Mouse (Mus musculus) ES-E14 (cell line): Measurements from ENCODE around the gene Itpr1. TPM values are rescaled to one million over a fixed set of nuclear protein-coding genes. Genes with fewer than 3 reads are reported as not detected.

Experiments used
- DNase-seq: peaks from one replicate; pipeline ENCODE4 v3.0.0-alpha.2; 2013; ENCODE audit warnings: low read depth, low spot score
- H3K27ac ChIP-seq: 2 replicates; pipeline ENCODE4 v1.5.1; 2012; ENCODE audit warnings: low read depth, mild to moderate bottlenecking, low read length, moderate library complexity, mixed read lengths; ENCODE audit not compliant: poor library complexity, insufficient read depth, severe bottlenecking
- H3K36me3 ChIP-seq: 2 replicates; pipeline ENCODE4 v1.6.1; 2012; ENCODE audit warnings: mild to moderate bottlenecking, low read length, moderate library complexity, mixed read lengths; ENCODE audit not compliant: control insufficient read depth, poor library complexity, insufficient read depth, severe bottlenecking
- H3K4me1 ChIP-seq, 2 experiments: fragments of 150-350 bp in 1 of 2; sonication (generic) in 1 of 2; 2 replicates each; pipeline ENCODE4 v1.6.1; 2012; ENCODE audit warnings: low read length in 2 of 2, mild to moderate bottlenecking in 1 of 2, mixed read lengths in 1 of 2; ENCODE audit not compliant: control insufficient read depth in 2 of 2, insufficient read depth in 2 of 2, poor library complexity in 1 of 2
- H3K4me3 ChIP-seq, 2 experiments: fragments of 150-350 bp in 1 of 2; sonication (generic) in 1 of 2; 2 replicates each; pipeline ENCODE4 v1.5.1; 2012; ENCODE audit warnings: low read length in 2 of 2, low read depth in 1 of 2, mild to moderate bottlenecking in 1 of 2, mixed read lengths in 1 of 2; ENCODE audit not compliant: insufficient read depth in 1 of 2, poor library complexity in 1 of 2, severe bottlenecking in 1 of 2
- H3K9ac ChIP-seq: 2 replicates; pipeline ENCODE4 v1.6.1; 2012; ENCODE audit warnings: low read depth, mild to moderate bottlenecking, low read length, mixed read lengths; ENCODE audit not compliant: poor library complexity, insufficient read depth, severe bottlenecking
- H3K9me3 ChIP-seq: fragments of 150-350 bp; sonication (generic); 2 replicates; pipeline ENCODE4 v1.6.1; 2012; ENCODE audit warnings: low read depth, mild to moderate bottlenecking, low read length; ENCODE audit not compliant: control insufficient read depth, insufficient read depth
- CHD2 ChIP-seq: IDR thresholded peaks from 2 replicates; pipeline ENCODE4 v1.6.1; 2014; ENCODE audit warnings: mild to moderate bottlenecking, low read depth, low read length, inconsistent platforms
- HCFC1 ChIP-seq: IDR thresholded peaks from 2 replicates; pipeline ENCODE4 v1.6.1; 2012; ENCODE audit warnings: low read length, inconsistent platforms, borderline replicate concordance; ENCODE audit not compliant: insufficient read depth
- MAFK ChIP-seq: IDR thresholded peaks from 2 replicates; pipeline ENCODE4 v1.6.1; 2014; ENCODE audit warnings: mild to moderate bottlenecking, low read depth, low read length, inconsistent platforms; ENCODE audit not compliant: insufficient read depth
- ZC3H11A ChIP-seq: IDR thresholded peaks from 2 replicates; pipeline ENCODE4 v1.6.1; 2012; ENCODE audit warnings: low read depth, mild to moderate bottlenecking, inconsistent platforms, low read length, borderline replicate concordance
- ZNF384 ChIP-seq: IDR thresholded peaks from 2 replicates; pipeline ENCODE4 v1.6.1; 2012; ENCODE audit warnings: low read depth, low read length, inconsistent platforms
- in situ Hi-C, 2 experiments: fragments of 600-800 bp; cut with MboI; formaldehyde crosslinking; loops; one replicate each; pipeline ENCODE4 v1.15.1; 2025; ENCODE audit warnings: low sequenced_read_pairs in 2 of 2, inconsistent platforms in 1 of 2; ENCODE audit not compliant: unreplicated experiment in 2 of 2
- total RNA-seq: library from RNA; depleted of rRNA; stranded (reverse); fragments of 300-350 nt; gene quantifications from 2 replicates; pipeline ENCODE4 v1.2.3, GENCODE M21; 2012

Gene Itpr1
- total RNA-seq, 1 experiment = 52.8 TPM

DNA sequence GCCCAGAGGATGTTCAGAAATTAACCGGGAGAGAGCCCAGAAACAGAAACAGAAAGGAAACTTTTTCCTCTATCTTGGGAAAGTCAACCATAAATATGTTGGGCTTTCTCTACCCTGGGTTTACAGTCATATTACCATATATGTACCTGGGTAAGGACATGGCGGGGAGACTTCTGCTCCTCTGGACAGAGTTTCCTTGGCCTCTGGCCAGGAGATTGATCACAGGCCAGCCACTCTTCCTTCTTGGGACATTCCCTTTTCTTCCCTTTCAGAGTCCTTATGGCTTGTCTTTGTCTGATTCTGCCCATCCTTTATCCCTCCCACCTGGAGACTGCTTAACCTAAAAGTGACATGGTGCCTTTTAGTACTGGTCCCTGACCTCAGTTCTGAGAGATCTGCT lies 12.1 kb downstream of the Itpr1 start:
- no peak overlapping the region for H3K9ac ChIP-seq
- in situ Hi-C loops = no loop called here
- H3K27ac ChIP-seq = no peak overlapping the region
- no peak overlapping the region for H3K4me3 ChIP-seq
- H3K36me3 ChIP-seq = no peaks in the 10 kb centered on the region; the same call in 1 of the 2 replicates
- no peak for DNase-seq
- peaks cover 4 to 11% of the 10 kb centered on the region in 2 experiments; a peak in 2 of 4 replicates for H3K4me1 ChIP-seq
- TF ChIP-seq ZC3H11A (no peak), MAFK (no peak), ZNF384 (no peak), HCFC1 (no peak), CHD2 (no peak)
- no peaks in the 10 kb centered on the region for H3K9me3 ChIP-seq

DNA sequence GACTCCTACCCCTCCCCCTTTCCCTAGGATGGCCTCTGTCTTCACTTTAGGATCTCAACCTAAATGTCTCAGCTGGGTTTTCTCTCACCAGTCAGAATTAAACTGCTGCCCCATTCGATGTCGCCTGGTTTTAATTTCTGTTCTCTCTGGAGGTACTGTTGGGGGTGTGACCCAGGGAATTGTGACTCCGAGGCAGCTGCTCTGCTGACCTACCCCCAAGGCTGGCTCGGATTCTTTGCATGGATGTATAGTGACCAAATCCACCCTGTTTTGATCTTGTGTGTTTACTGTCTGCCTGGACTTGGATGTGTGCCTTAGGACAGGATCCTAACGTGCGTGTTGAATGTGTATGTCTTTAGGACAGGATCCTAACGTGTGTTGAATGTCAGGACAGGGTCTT lies 13.3 kb downstream of the Itpr1 start:
- Histone ChIP-seq H3K4me1 (peaks cover 4 to 11% of the 10 kb centered on the region in 2 experiments; a peak in 2 of 4 replicates), H3K9me3 (no peaks in the 10 kb centered on the region), H3K4me3 (no peak overlapping the region), H3K9ac (no peak overlapping the region), H3K27ac (no peak overlapping the region), H3K36me3 (no peaks in the 10 kb centered on the region; the same call in 1 of the 2 replicates)
- no peak for DNase-seq
- in situ Hi-C loops = no loop called here
- TF ChIP-seq HCFC1 = no peak
- no peak for TF ChIP-seq ZNF384
- TF ChIP-seq MAFK = no peak
- TF ChIP-seq ZC3H11A = no peak
- TF ChIP-seq CHD2 = no peak

DNA sequence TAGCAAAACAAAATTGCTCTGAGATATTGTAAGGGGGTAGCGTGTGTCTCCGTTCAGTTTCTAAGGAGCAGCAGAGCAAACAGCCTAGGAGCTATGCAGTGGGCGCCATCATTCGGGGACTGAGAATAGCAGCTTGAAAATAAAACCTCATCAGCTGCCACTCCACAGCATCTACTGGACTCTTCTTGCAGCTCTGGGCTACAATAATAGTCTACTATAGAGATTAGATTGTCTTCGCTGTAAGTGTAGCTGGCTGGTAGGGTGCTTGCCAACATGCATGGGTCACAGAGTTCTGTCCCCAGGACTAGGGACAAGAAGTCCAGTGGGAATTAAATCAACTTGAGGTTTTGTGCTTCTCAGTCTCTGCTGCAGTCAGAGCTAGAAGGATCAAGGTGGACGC lies 14.6 kb downstream of the Itpr1 start:
- Histone ChIP-seq H3K4me3 (no peak overlapping the region), H3K36me3 (no peaks in the 10 kb centered on the region; the same call in 1 of the 2 replicates), H3K9ac (no peak overlapping the region), H3K27ac (no peak overlapping the region), H3K4me1 (peaks cover 4 to 15% of the 10 kb centered on the region in 2 experiments; a peak in 3 of 4 replicates), H3K9me3 (no peaks in the 10 kb centered on the region)
- no peak for DNase-seq
- in situ Hi-C loops = no loop called here
- TF ChIP-seq ZC3H11A (no peak), MAFK (no peak), CHD2 (no peak), ZNF384 (no peak), HCFC1 (no peak)

DNA sequence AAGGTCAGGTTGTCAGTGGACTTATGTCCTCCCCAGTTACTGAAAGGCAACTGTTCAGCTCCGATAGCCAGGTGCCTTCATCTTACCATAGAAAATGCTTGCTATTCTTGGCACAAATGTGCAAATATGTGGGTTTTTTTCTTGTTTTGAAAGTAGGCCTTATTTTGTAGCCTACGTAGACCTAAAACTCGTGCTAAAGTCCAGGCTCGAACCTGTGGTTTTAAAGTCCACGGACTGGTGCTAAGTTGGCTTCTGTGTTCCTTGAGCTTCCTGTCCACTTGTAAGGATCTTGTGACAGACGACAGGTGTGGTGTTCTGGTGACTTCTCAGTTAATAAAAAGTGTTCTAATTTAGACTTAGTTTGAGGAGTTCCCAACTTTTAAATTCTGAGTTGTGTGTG lies 15.2 kb downstream of the Itpr1 start:
- TF ChIP-seq HCFC1 = no peak
- no peak for TF ChIP-seq CHD2
- TF ChIP-seq ZNF384 = no peak
- no peak for TF ChIP-seq MAFK
- no peak overlapping the region for H3K9ac ChIP-seq
- H3K9me3 ChIP-seq = no peaks in the 10 kb centered on the region
- H3K36me3 ChIP-seq = no peaks in the 10 kb centered on the region; the same call in 1 of the 2 replicates
- no peak overlapping the region for H3K27ac ChIP-seq
- no peak for DNase-seq
- no peak overlapping the region for H3K4me3 ChIP-seq
- in situ Hi-C loops = no loop called here
- H3K4me1 ChIP-seq = peaks cover 4 to 16% of the 10 kb centered on the region in 2 experiments; a peak in 3 of 4 replicates

DNA sequence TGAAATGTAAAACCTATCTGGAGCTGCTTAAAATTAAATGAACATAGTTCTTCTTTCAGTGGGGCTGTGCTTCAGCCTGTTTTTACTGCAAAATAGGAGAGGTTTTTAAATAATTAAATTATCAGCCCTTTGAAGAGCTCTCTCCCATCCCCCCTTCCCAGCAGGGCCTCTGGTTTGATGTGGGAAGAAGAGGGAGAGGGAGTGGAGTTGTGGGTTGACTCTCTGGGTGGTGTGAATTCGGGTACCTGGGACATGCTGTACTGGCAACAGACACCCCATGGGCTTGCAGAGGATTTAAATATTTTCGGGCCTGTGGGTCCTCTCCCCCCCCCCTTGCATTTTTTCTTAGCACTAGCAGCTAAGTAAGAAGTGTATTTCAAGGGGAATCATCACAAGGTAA lies 15.7 kb downstream of the Itpr1 start:
- no peak for DNase-seq
- Histone ChIP-seq H3K4me3 (no peak overlapping the region), H3K36me3 (no peaks in the 10 kb centered on the region), H3K9me3 (no peaks in the 10 kb centered on the region), H3K4me1 (peaks cover 4 to 17% of the 10 kb centered on the region in 2 experiments; a peak in 3 of 4 replicates), H3K27ac (no peak overlapping the region), H3K9ac (no peak overlapping the region)
- no peak for TF ChIP-seq MAFK
- in situ Hi-C loops = no loop called here
